Mouse (Mus musculus): ENCODE measurements around the gene 1700013G24Rik.

The 1700013G24Rik gene

DNA sequence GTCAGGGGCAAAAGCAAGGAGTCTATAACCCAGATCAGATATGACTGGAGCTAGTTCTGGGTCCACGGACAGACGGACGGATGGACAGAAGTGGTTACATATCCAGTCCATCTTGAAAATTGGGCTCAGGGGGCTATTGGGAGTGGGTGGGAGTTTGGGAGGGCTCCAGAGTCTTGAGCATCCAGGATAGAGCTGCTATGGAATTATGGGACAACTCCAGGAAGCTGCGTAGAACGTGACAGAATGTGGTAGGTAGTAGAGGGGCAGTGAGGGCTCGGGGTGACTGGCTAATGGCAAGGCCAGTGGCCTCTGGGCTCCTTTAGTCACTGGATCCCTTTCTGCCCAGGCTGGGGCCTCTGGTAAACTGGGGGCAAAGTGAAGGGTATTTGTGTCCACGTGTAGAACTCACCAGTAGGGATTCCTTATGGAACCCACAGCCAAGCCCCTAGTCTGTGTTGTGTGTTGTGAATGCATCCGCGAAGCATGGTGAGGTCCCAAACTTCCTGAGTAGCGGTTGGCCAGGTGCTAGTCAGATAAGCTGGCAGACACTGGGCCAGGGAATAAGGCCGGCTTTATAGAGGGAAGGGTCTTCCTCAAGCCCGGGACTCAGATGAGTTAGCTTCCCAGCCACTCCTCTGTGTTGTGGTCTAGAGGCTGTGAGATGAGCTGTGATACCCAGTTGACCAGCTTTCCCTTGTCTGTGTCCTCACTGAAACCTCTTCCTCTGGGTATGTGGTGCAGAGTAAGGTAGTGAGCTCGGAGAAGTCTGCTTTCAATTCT lies 22.4 kb downstream of the 1700013G24Rik start:
- no peak for DNase-seq (ENCODE audit: extremely low spot score, low read depth, low spot score)

DNA sequence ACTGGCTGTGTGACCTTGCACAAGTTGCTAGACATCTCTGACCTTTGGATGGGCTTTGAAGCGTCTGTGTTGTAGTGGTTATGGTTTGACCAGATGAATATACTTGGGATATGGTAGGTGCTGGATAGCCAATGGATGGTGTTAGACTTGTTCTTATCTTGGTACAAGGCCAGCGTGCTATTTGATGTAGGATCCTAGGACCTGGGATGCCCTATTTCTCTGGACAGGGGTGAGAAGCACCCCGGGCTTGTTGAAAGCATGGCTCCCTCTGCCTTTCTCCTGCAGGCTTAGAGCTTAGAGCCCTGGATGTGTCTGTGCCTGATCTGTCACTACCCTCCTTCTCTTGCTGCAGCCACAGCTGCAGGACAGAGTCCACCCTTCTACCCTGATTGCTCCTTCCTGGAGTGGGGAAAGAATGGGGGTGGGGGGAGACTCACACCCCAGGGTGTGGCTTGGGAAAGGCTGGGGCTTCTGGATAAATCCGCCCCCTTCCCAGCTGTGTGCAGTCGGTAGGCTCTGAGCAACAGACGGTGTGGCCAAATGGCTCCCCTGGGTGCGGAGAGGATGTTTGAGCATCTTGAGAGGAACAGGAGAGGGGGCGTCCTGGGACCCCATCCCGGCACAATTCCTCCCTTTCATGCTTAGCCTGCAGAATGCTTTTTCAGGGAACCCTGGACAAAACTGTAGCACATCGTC lies 23.1 kb downstream of the 1700013G24Rik start:
- no peak for DNase-seq (ENCODE audit: extremely low spot score, low read depth, low spot score)

DNA sequence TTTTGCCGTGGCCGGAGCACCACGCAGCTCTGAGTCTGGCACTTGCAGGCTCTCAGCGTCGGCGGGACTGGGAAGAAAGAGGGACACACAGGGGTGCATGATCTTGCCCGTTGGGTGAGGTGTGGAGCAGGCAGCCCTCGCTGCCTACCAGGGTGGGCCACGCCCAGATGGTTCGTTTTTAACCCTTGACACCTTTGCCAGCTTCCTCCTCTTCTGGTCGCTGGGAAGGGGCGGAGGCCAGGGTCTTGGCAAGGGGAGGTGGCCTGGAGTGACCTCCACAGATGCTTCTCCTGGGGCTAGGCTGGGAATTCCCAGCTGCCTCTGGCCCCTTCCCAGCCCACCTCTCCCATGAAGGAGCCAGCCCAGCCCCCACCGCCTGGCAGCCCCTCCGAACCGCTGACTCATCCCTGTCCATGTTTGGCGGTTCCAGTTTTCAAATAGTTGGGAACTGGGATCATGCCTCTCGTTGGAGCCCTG lies 23.7 kb downstream of the 1700013G24Rik start:
- no peak for DNase-seq (ENCODE audit: extremely low spot score, low read depth, low spot score)

DNA sequence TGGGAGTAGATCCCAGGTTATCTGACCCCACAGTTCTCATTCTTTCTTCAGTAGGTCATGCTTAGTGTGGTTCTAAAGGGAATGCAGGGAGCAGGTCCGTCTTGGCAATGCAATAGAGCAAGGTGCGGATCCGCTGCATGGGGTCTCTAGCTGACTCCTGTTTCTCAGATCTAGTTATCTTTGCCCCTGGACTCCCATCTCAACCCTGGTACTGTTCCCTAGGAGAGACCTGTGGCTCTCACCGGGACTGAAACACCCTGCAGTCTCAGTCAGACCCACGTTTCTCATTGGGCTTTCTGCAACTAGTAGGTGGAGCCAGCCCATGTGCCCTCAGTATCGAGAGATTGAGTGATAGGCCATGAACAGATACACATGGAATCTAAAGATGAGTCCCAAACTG lies 24.5 kb downstream of the 1700013G24Rik start:
- no peak for DNase-seq (ENCODE audit: extremely low spot score, low read depth, low spot score)

DNA sequence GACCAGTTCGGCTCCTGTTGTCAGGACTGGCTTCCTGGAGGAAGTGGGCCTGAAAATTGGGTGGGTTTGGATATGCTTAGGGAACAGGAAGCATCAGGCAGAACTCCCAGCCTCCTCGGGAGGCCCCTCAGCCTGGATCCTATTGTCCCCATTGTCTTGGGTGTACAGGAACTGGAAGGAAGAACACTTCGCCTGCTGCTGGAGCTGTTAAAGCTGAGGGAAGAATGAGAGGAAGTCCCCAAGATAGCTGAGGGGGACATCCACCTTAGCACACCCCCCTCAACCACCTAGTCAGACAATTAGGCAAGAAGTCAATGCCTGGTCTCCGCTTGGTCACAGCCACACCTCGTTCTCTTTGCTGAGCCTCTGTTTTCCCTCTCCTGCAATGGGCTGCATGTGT lies 25.2 kb downstream of the 1700013G24Rik start:
- DNase-seq (ENCODE audit: extremely low spot score, low read depth, low spot score) = no peak

DNA sequence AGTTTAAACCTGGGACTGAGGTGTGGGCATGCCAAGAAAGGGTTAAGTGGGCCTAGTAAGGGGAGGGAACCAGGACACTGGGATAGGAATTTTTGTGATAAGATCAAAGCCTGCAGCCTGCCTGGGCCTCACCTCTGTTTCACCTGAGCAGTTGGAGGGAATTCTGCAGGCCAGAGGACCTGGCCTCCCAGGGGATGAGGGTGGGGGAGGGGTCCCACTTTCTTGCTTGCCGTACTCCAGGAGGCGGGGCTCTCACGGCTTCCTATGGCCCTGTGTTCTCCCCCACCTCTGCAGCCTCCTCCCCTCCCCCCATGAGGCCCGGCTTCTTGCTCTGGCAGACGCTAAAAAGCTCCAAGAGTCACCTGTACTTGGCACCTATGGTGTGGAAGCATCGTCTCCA lies 26.7 kb downstream of the 1700013G24Rik start:
- no peak for DNase-seq (ENCODE audit: extremely low spot score, low read depth, low spot score)

DNA sequence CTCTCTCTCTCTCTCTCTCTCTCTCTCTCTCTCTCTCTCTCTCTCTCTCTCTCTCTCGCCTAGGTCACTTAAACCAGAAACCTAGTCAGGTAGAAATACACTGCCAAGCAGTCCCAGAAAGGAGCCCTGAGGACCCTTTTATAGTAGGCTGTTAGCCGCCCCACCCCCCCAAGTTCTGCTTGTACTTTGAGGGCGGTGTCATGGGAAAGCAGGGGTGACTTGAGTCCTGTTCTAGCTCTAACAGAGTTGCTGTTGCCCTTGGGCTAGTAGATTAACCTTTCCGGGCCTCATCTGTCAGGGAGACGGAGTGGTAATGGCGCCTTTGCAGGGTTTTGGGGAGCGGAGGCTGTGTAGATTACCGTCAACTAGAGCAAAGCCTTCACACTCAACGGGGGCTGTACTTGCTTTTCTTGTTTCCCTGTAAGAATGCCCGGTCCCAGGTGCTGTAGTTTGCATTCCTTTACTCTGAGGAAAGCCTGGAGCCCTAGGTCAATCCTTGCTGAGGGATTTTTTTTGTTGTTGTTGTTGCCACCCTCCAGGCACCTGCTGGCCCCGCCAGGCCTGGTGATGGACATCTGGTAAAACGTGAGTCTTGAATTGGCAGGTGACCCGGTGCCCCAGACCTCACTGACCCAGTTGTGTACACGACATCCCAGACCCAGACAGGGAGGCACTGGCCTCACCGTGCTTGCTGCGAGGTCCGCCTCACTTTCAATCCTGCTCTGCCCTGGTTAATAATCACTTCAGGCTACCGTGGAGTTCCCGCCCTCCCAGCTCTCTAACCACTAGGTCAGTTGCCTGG lies 27.3 kb downstream of the 1700013G24Rik start:
- DNase-seq (ENCODE audit: extremely low spot score, low read depth, low spot score) = no peak

DNA sequence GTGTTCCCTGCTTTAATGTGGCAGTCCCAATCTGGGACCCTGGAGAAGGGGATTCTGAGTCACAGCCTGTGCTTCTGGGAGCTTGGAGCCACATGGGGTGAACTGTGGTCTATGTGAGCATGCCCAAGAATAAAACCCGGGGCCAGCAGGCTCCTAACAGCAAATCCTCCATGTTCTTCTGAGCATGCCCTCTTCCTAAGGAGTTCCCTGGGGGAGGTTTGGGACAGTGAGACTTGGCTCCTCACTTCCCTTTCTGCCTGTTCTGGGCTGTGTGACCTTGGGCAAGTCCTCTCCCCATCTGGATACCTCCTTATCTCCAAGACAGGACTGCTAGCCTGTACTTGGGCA lies 27.9 kb downstream of the 1700013G24Rik start:
- DNase-seq (ENCODE audit: extremely low spot score, low read depth, low spot score) = no peak

DNA sequence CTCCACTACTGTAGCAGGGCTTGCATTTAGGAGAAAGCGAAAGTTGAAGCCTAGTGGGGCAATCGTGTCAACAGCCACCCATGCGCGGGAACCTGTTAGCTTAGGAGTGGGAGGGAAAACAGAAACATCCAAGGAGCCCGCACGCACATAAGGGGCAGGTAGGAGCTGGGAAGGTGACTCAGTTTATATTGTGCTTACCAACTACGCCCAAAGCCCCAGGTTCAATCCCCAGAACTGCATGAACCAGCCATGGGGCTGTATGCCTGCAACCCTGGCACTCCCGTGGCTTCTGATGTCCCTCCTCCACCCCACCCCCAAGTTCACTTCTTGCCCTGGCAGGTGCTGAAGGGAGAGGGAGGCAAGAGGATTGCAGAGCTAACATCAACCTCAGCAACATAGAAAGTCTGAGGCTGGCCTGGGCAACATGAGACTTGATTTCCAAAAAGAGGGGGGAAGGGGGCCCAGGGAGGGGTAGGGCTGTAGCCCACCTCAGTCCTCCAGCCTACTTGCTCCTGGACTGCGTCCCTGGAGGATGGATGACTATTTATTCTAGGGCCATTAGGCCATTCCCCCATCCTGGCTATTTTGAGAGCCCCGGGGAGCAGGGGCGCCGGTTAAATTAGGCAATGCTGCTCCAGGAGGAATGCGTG lies 28.4 kb downstream of the 1700013G24Rik start:
- DNase-seq (ENCODE audit: extremely low spot score, low read depth, low spot score) = no peak

DNA sequence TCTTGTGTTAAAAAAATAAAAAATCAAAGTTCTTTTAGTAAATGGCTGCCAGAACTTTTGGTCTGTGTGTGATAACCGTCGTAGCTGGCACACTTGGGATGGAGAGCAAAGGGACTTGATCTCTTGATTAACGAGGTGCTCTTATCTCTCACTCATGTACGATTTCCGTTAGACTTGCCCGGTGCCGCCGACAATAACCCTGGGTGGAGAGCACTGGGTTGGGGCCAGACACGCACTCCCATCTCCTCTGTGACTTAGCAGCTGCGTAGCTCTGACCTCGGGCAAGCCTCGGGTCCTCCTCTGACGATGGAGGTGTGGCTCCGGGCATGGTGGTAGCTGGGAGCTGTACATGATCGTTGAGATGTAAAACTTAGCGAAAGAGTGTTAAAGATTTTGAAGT lies 30.8 kb downstream of the 1700013G24Rik start:
- DNase-seq (ENCODE audit: extremely low spot score, low read depth, low spot score) = no peak

DNA sequence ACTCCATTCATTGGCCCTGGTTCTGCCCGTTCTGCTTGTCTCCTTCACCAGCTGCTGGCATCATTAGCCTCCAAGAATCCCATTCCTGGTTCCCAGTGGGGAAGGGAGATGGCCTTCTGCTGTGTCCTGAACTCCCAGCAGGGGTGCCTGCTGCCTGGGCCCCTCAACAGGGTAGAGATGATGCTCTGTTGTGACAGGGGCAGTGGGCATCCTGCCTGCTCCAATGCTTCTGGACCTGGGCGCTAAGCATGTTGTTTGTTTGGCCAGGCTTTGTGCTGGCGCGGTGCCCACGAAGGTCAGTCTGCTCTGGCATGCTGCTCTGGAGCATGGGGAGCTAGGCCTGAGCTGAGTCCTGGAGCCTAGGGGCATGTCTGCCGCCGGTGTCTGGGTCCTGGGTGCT lies 31.5 kb downstream of the 1700013G24Rik start:
- no peak for DNase-seq (ENCODE audit: extremely low spot score, low read depth, low spot score)

DNA sequence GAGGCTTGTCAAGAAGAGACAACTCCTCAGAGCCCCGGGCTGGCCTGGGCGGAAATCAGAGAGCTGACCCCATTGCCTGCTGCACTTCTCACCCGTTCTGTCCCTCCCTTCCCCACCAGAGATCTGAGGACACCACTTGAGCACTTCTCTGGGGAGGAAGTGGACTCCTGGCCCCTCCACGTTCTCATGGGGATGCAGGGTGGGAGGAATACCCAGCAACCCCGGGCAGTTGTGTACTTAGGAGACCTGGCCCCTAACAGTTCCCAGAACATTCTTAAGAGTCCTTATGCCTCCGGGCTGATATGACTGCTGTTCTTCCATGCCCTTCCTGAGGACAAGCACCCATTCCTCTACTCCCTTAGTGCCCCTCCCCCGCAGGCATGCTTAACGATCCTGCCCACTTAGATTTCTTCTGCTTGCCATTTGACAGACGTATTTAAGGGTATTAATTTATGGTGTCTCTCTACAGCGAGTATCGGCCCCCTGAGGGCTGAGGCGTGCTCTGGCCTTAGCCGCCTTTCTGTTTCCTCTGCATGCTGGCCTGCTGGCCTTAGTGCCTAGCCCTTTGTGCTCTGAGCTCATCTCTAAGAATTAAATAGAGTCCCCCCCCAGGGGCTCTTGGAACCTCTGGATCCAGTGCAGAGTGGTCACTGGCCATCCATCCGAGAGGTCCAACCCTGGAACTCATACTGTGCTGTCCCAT lies 32.3 kb downstream of the 1700013G24Rik start:
- DNase-seq (ENCODE audit: extremely low spot score, low read depth, low spot score) = no peak

DNA sequence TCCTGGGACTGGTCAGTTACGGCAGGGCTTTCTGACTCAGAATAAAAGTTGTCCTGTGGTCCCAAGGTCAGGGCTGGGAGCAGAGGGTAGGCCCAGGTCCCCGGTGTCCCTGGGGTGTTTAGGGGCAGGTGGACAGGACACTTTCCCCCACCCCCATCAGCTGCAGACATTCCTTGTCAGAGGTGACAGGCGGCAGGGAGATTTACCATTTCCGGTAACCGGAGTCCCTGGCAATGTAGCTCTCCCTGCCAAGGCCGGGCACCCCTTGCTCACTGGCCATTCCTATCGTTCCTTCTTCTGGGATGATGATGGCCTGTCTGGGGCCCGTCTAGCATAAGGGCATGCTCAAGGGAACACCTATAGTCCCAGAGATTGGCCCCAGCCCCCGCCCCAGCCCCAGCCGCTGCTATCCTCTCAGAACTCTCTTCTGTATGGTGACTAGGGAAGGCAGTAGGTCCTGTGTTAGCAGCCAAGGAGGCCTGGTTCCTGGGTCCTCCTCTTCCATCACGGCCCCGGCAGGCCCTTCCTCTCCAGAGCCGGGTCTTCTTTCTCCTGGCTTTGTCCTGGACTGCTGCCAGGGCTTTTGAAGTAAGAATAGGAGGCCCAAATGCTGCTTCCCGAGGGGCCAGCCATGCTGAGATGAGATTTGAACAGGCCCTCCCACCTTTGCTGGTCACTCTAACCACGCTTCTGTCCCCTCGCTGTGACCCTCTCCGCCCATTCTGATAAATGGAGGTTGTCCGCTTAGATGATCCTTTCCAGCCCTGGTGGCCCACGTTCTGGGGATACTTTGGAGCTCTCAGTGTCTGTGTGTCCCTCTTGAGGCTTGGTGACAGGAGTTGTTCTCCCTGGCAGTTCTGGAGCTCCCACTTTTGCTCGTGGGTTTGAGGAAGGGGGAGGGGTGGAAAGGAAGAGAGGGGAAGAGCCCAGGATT lies 33.3 kb downstream of the 1700013G24Rik start:
- no peak for DNase-seq (ENCODE audit: extremely low spot score, low read depth, low spot score)

DNA sequence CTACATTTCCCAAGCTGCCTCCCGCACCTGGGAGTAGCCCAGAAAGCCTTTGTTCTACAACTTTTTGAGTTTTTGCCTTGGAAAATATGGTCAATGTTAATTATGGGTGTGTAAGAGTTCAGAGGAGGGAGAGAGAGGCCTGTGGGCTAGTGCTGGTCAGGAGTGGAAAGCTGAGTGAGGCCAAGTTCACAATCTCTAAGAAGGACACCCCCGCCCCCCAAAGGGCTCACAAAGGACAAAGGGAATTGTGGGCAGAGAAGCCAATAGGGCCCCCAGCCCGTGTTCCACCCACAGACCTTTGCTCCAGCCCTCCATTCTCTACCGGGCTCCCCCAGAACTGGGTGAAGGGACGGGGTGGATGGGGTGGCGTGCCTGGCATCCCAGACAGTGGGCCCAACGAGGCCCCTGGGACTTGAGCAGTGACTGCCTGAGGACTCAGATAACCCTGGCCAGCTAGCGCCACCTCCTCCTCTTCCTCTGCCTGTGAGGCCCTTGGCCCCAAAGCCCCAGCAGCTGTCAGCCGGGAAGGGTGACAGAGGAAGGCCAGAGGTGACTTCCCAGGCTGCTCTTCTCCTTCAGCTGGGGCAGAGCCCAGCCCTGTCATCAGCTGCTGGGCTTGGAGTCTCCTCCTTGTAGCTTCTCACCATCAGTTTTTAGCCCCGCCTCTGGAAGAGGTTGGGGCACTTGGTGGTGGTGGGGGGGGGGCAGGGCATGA lies 34.4 kb downstream of the 1700013G24Rik start:
- DNase-seq (ENCODE audit: extremely low spot score, low read depth, low spot score) = no peak

DNA sequence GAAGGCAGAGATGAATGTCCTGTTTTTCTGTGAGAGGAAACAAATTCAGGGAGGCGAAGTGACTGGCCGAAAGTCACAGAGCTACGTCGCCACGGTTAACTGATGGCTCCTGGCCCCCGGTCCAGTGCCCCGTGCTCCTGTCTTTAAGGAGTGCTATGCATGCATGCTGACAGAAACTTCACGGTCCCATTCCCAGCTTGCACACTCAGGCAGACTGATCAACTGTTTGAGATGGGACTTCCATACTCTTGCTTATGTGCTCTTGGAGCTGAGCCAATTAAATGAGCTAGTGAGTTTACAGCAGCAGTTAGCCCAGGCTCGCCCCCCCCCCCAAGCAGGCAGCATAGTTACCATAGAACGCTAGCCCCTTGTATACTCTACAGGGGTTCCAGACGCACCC lies 35.0 kb downstream of the 1700013G24Rik start:
- no peak for DNase-seq (ENCODE audit: extremely low spot score, low read depth, low spot score)

DNA sequence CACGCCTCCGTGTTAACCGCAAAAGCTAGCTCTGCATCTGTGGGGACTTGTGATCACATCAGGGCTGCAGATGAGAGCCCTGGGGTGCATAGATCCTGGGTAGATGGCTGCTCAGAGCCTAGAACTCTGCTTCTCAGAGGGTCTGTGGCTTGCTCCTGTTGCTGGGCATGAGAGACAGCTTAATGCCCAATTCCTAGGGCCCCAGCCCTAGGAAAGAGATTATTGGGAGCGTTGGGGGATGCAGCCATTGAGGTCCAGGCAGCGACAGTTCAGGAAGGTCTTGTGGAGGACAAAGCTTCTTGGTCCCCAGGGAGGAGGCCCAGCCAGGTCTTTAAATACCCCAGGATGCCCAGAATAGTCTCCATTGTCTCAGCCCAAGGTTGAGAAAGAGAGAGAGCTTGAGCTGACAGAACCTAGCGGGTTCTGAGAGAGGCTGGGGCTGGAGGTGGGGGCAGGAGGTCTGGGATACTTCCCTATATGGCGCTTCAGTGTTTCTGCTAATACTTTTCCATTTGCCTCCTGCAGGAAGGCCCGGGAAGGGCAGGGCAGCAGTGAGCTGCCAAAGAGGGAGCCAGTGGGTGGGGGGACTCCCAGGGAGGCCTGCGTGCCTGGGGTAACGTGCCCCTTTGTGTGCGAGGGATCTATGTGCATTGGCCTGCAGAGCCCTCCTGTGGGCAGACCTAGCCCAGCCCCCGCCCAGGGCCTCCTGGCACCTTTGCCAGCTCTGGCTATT lies 35.7 kb downstream of the 1700013G24Rik start:
- DNase-seq (ENCODE audit: extremely low spot score, low read depth, low spot score) = no peak

DNA sequence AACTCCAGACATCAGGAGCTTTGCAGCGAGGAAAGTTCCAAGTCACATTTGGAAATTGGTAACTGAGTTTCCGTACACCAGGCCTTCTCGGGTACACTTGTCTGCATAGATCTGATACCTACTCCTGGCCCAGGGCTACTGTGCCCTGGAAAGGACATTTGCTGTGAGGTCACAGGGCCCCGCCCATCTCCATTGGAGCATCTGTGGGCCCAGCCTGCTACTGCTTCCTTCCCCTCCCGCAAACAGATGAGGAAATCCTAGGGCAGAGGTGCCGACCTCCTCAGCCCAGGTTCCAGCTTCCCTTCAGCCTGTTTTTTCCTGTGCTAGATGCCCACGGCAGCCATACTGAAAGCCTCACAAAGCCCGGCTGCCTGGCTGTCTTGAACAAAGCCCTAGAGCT lies 36.9 kb downstream of the 1700013G24Rik start:
- no peak for DNase-seq (ENCODE audit: extremely low spot score, low read depth, low spot score)

DNA sequence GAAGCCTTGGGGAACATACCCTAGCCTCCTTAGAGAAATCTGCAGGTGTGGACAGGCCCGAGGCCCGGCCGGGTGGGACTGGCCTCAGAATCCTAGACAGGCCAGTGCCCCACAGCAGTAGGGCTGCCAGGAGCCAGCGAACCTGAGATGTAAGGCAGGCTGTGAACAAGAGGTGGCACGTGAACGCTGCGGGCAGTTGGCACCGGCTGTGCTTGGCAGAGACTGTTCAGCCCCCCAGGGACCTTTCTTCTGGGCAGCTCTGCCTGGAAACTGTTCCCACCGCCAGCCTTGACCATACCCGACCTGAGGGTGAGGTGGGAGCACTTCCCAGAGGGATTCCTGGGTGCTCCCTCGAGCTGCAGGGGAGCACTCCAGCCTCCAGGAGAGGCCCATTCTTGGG lies 39.5 kb downstream of the 1700013G24Rik start:
- no peak for DNase-seq (ENCODE audit: extremely low spot score, low read depth, low spot score)

All from hindlimb bud, embryonic 11.5 days (tissue).